Mouse (Mus musculus) kidney, postnatal 36 days (tissue): Measurements from ENCODE around the gene Gli1.

Experiments used
- DNase-seq, 2 experiments: peaks; one replicate each; pipeline ENCODE4 v3.0.0; 2021 to 2022; ENCODE audit warnings: mixed read lengths in 2 of 2

The Gli1 gene

DNA sequence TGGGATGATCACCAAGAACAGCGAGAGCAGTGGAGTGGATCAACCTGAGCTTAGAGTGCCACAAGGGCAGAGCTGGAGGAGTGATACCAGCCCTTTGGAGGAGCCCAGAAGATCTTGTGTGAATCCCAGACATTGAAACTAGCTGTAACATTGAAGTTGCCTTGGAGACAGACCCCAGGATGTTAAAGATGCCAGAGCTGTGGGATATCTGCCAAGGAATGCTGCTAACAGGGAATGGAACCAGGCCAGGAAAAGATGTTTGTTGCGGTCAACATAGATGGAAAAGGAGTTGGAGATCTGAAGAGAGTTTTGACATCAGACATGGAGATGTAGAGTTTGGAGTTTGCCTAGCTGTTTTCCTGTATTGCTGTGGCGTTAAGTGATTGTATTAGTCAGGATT, 4.4 kb upstream of the Gli1 start:
- DNase-seq = no peak

DNA sequence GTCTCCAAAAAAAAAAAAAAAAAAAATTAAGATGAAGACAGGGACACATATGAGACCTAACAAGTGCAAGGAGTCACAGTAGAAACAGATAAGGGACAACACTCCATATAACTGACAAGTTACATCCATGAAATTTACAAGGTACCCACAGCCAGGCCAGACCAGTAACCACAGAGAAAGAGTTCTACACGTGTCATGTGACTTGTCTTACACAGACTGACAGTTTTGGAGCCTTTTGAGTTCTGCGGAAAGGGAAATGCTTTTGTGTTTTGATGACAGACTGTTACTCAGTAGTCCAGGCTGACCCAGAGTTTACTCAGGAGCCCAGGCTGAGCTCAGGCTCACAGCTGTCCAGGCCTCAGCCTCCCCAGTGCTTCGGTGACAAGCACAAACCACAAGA, 1.3 kb upstream of the Gli1 start:
- no peak for DNase-seq

DNA sequence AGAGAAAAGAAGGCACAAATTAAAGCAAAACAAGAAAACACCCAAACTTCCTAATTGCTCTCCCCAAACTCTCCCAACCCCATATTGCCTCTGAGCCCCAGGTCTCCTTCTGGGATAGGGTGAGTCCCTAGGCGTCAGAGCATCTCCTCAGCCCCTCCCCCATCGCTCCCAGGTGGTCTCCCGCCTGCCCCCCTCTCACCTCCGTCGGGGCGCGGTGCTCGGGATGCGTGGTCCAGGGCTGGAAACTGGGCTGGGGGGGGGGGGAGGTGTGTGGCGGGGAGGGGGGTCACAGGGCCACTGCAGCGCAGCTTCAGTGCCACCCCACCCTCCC, 449 bp downstream of the Gli1 start:
- no peak for DNase-seq

DNA sequence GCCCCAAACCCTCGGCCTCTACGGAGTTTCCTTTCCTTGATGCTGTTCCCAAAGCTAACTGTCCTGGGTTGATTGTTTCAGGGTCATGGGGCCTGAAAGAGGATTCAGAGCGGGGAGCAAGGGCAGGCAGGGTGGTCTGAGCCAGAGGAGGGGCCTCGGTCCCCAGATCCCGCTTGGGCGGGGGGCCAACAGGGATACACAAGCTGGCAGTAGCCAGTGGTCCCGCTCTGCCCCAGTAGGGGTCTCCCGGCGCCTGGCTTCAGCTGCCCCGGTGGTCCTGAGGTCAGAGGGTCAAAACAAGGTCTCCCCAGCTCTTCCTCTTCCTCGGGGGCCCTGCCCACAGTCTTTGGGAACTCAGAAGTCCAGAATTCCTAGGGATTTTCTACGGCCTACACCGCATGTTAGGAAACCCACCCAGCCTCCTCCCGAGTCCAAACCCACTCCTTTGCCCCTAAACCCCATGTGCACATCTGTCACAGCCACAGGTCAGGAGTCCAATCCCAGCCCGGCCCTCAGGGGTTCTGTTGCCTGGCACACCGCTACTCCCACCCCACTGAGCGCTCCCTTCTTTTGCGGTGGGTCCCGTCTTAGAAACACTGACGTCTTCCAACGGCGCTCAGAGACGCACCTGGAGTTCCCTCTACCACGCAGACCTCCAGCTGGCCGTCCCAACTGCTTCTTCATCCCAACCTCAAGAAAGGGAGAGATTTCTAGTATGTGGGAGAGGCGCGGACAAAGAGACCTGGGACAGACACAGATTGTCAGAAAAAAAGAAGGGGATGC, 1.0 kb downstream of the Gli1 start:
- no peak for DNase-seq

DNA sequence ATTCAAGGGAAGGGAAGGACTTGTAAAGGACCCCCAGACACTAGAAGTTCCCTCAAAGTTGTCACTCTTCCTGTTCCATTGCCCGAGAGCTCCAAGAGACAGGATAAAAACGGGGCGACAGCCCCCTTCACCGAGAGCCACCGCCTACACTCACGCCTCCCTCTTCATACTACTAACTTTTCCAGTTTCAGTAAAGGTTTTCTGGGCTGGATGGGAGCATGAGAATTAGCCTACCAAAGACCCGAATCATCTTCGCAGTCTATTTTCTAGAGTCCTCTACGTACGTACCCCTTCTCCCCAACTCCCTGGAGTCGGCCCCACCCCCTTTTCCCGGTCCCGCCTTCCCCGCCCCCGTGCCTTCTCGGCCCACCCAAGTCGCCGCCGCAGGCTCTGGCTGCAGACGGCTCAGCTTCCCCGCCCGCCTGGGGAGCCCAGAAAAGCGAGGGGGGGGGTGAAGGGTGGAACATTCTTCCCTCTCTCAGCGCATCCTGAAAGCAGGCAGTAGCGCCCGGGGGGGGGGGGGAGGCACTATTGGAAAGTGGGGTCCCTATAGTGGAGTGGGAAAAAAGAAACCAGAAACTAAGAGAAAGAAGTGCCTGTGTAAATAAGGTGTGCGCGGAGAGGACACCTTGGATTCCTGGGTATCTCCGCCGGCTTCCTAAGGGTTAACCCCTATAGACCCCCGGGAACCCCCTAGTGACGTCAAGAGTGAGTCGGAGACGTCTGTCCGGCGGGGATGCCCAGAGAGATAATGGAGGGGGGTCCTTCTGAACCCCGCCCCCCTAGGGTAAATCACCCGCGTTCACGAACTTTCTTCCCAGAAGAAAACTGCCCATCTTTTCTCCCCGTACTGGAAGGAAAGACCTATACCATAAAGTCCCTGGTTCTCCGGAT, 1.8 kb downstream of the Gli1 start:
- peak; percentile 37 to 69 for DNase-seq

DNA sequence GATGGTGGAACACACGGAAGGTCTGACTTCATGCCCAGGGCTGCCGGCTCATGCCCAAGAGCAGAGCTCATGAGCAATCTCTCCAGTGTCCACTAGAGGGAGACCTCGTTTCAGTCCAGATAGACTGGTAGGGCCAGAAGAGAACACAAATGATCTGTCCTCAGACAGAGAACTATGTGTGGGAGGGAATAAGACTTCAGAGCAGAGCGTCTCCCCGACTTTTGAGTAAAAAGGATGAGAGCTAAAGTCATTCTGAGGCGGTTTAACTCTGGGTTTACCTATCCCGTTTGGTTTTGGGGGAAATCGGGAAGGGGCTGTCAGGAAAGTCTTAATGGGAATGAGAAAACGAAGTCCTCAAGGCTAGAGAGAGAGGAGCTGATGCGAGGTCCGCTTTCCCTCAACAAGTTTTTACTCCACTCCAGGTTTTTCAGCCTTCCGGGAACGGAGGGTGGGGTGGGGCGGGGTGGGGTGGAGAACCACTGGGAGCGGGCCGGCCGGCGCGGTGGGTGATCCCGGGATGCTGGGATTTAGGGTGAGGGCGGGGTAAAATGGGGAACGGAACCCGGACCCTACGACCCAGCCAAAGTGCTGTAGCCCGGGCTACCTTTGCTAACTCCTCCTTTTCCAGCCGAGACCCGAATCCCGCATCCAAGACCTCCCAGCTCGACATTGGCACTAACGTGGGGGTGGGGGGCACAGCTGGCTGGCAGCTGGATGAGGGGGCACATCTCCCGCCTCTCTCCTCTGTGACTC, 2.7 kb downstream of the Gli1 start:
- peak; percentile 91 for DNase-seq

DNA sequence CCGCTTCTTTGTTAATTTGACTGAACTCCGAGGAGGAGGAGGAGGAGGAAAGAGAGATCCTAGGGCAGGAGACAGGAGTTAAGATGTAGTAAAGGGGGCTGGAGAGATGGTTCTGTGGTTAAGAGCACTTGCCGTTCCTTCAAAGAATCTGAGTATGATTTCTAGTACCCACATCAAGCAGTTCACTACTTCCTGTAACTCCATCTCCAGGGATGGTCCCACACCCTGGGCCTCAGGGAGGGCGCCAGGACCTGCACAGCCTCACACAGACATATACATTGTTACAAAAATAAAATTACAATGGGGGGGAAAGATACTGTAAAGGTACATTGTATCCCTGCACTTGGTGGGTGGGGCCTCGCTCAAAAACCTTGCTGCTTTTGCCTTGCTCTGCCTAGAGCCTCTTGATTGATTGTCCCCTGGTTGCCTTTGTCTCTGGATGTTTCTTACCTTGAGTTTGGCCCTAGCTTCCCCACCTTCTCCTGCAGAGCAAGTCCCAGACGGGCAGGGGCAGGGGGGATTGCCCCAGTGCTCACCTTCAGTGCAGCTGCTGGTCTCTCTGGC, 4.2 kb downstream of the Gli1 start:
- no peak for DNase-seq

DNA sequence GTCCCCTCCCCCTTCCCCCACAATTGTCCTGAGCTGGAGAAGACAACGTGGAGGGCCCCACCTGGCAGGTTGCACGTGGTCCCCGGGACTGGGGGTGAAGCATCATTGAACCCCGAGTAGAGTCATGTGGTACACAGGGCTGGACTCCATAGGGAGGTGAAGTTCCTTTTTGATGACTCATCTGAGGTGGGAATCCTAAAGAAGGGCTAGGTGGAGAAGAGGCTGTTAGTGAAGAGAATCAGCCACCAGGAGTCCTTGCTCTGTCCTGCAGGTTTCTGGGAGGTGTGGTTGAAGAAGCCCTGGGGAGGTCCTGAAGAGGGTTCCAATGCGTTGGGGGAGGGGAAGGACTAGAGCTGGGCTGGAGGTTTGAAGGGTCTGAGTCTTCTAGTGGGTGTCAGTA, 4.8 kb downstream of the Gli1 start:
- no peak for DNase-seq

DNA sequence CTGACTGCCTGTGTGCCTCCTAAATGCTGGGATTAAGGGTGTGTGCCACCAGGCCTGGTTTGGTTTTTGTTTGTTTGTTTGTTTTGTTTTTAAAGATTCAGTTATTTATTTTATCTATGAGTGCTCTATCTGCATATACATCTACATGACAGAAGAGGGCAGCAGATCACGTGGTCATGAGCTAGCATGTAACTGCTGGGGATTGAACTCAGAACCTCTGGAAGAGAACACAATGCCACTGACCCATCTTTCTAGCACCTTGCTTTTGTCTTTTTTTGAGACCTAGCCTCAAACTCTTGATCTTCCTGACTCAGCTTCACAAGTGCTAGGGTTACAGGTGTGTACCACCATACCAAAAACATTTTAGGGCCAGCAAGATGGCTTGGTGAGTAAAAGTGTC, 6.5 kb downstream of the Gli1 start:
- DNase-seq = no peak

DNA sequence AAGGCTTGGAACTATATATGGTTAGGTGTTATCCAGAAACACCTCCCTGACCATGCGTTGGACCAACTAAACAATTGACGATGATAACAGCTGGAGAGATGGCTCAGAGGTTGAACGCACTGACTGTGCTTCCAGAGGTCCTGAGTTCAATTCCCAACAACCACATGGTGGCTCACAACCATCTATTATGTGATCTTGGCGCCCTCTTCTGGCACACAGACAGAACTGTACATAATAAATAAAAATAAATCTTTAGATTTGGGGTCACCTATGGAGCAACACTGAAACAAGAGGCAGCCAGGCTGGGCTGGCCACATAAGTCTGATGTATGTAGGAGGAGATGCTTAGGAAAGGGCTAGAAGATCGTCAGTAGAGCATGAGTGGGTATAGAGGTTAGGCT, 8.6 kb downstream of the Gli1 start:
- DNase-seq = no peak

DNA sequence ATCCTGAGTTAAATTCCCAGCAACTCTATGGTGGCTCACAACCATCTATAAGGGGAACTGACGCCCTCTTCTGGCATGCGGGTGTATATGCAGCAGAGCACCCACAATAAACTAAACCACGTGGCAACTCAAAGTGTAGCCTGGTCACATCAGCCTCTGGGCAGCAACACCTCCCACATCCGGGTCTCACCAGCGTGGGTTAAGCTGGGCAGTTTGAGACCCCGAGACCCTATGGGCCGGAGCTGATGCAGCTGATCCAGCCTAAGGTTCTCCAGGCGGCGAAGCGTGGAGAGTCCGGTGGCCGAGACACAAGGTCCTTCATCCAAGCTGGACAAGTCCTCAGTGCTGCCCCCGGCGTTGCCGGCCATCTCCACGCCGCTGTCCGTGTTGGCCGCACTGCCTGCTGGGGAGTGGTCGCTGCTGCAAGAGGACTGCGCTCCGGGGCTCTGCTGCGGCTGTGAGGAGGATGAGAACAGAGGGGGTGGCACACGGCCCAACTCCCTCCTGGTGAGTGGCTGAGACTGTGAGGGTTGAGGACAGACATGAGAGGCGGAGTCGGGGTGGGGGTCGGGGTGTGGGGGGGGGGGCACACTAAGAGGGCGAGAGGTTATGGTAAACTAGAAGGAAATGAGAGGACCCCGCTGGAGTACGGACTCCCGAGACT, 9.4 kb downstream of the Gli1 start:
- DNase-seq = no peak

DNA sequence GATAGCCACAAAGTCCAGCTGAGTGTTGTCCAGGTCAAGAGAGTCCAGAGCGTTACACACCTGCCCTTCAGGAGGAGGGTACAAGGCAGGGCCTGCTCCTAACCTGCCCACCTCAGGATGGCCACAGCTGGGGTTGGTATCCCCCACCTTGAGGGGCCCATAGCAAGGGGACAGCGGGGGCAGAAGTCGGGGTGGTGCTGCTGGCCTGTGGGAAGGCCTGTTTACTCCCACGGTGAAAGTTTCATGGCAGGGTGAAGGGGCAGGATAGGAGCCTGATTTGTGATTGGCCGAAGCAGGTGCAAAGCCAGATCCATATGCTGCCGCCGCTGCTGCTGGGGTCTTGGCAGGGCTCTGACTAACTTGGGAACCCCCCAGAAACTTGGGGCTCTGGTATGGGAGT, 11.6 kb downstream of the Gli1 start:
- no peak for DNase-seq

DNA sequence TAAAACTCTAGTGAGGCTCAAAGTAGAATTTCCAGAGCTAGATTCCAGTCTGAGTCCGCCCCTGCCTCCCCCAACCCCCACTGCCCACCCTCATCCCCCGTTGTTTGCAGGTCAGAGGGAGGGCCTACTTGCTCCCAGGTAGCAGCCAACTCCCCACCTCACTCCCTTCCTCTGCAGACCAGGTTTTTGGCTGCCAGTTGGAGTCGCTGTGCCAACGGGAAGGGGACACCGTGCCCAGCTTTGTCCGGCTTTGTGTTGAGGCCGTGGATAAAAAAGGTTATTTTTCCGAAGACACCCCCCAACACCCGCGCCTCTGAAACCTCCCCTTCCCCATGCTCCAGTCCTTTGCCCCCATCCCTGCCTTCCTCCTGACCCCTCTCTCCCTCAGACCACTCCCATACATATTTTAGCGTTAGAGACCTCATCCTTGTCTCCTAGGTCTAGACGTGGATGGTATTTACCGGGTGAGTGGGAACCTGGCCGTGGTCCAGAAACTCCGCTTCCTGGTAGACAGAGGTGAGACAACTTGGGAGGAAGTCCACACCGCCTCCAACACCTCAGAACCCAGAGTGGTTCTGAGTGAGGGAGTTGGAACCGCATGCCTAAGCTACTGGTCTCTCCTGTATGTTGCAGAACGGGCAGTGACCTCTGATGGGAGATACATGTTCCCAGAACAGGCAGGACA, 14.2 kb downstream of the Gli1 start:
- DNase-seq = no peak

DNA sequence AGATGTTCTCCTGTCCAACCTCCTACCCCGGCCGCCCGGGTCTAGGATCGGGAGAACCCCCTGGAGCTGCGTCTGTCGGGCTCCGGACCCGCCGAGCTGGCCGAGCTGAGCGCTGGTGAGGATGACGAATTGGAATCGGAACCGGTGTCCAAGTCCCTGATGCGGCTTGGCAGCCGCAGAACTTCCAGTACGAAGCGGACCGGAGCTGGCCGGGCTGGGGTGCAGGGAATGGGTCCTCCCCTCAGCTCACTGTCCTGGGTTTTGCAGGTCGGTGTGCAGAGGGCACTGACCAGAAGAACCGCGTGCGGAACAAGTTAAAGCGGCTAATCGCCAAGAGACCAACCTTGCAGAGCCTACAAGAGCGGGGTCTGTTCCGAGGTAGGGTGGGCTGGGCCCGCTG, 14.9 kb downstream of the Gli1 start:
- DNase-seq = peak in 1 of 2 experiments; percentile 58

DNA sequence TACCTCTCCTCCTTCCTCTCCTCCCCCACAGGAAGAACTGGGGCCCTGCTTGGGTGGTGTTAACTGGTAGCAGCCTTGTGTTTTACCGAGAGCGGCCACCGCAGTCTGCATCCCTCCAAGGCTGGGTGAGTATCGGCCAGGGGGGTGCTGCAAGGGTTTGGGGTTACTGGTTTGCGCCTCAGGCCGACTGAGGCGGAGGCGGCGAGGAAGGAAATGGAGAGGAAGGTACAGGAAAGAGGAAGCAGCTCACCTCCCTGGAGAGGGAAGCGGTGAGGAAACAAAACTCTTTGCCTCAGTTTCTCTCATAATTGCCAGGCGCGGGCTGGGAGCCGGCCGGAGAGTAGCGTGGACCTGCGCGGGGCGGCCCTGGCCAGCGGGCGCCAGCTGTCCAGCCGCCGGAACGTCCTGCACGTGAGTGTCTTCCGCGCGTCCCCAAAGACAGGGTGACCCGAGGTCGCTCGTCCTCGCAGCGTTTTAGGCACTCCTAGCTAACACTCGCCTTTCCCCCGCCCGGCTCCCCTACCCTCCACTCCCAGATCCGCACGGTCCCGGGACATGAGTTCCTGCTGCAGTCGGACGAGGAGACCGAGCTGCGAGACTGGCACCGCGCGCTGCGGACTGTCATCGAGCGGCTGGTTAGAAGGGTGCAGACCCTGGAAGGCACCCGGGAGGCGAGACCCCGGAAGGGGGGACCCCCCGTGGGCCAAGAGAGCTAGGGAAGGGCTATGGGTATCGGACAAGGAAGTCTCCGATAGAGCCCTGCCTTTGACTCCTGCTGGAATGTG, 15.6 kb downstream of the Gli1 start:
- DNase-seq = peak in 1 of 2 experiments; percentile 57

DNA sequence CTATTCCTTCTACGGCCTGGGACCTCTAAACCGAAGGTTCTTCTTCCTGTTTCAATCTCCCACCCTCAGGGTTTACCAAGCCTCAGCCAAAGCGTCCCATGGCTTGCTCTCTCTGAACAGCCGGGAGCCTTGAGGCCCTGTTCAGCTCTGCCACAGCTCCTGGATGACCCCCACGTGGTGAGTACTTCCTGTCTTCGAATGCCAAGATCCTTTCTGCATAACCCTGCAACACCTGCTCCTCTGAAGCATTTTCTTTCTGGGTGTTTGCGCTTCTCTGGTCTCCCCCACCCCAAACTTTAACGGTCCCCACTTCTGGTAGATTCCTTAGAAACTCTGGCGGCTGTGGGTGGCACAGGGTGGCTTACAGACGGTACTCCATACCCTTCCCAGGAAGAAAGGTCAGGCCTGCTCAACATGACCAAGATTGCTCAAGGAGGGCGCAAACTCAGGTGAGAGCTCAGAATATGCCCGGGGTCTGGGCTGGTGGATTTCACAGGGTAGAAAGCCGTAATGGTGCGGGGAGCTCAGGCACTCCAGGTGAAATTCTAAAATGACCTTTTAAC, 16.2 kb downstream of the Gli1 start:
- no peak for DNase-seq

DNA sequence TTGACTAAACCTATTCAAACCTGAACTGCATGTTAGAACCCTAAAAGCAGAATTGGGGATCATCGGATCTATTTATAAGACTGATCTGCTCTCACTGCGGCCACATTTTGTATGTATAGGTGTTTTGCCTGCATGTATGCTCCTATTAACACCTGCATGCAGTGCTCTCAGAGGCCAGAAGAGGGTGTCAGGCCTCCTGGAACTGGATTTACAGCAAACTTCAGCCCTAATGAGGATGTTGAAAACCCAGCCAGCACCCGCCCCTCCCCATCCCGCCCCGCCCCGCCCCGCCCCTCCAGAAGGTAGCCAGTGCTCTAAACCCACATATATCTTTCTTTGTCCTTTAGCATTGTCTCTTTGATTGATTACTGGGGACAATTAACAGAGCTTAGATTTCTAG, 17.3 kb downstream of the Gli1 start:
- DNase-seq = peak; percentile 58 to 76

DNA sequence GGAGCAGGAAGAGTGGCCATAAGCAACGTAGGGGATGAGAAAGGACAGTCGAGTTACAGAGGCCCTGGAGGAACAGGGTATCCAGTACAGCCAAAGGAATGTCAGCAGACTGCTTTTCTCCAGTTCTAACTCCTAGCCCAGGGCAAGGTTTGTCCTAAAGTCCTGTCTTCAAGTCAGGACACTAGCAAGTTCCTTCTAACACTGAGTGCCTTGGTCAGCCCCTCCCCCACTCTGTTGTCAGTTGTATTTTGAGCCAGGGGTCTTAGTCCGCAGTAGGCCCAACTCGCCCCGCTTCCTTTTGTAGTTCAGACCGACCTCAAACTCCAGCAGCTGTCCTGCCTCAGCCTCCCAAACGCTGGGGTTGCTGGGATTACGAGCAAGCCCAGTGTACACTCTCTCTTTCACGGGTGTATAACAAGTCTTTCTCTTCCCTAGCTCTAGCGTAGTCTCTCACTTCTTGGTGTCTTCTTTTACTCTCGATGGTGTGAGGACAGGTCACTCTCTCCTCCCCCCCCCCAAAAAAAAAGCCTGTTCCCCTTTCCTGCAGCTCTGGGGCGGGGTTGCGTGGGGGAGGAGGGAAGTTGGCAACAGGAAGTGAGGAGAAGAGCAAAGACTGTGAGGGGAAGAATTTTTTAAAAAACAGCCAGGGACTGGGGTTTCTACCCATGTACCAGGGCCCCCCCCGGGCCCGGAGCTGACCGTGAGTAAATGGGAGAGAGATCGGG, 18.5 kb downstream of the Gli1 start:
- DNase-seq = peak in 1 of 2 experiments; percentile 32

DNA sequence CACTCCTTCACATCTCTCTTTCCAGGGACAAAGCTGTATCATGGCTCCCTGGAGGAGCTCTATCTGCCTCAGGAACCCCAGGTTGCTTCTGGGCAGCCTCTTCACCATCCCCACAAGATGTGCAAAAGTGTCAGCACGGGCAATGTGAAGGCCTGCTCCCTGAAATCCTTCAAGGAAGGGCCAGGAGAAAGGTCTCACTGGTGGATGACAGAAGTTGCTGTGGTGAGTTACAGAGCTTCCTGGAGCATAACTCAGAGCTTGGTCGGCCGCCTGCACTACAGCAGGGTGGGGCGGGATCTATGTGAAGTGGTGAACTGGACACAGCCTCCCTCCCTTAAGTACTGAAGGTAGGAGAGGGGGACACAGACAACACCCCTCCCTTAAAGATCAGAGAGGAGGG, 19.1 kb downstream of the Gli1 start:
- no peak for DNase-seq

DNA sequence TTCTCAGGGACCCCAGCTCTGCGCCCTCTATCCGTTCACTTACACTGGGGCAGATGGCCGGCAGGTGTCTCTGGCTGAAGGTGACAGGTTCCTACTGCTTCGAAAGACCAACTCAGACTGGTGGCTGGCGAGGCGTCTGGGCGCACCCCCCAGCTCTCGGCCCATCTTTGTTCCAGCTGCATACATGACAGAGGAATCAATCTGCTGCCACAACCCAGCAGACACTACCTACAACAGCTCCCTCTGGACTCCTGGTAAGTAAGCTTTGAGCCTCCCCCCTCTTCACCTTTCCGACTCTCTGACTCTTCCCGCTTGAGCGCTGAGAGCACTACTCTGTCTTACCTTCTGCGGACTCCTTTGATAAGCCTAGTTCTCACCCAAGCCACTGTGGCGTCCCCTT, 19.6 kb downstream of the Gli1 start:
- no peak for DNase-seq
